Mouse (Mus musculus) common myeloid progenitor, adult 5-6 weeks (primary cell): ENCODE data around the gene Ehmt1. TPM values are rescaled to one million over a fixed set of nuclear protein-coding genes. Genes with fewer than 3 reads are reported as not detected.

Experiments used
- ATAC-seq: replicated peaks from 2 replicates; pipeline ENCODE4 v1.8.0; 2016; ENCODE audit warnings: low read depth, mild to moderate bottlenecking, moderate TSS enrichment, inconsistent platforms; ENCODE audit not compliant: poor library complexity, severe bottlenecking
- total RNA-seq: library from RNA; stranded (forward); fragments of 200-1000, 187-1606 nt; gene quantifications from 2 replicates; pipeline ENCODE4 v1.2.3, GENCODE M21; 2017

The Ehmt1 gene
- 83.6 and 139 TPM in 2 replicates for total RNA-seq

DNA sequence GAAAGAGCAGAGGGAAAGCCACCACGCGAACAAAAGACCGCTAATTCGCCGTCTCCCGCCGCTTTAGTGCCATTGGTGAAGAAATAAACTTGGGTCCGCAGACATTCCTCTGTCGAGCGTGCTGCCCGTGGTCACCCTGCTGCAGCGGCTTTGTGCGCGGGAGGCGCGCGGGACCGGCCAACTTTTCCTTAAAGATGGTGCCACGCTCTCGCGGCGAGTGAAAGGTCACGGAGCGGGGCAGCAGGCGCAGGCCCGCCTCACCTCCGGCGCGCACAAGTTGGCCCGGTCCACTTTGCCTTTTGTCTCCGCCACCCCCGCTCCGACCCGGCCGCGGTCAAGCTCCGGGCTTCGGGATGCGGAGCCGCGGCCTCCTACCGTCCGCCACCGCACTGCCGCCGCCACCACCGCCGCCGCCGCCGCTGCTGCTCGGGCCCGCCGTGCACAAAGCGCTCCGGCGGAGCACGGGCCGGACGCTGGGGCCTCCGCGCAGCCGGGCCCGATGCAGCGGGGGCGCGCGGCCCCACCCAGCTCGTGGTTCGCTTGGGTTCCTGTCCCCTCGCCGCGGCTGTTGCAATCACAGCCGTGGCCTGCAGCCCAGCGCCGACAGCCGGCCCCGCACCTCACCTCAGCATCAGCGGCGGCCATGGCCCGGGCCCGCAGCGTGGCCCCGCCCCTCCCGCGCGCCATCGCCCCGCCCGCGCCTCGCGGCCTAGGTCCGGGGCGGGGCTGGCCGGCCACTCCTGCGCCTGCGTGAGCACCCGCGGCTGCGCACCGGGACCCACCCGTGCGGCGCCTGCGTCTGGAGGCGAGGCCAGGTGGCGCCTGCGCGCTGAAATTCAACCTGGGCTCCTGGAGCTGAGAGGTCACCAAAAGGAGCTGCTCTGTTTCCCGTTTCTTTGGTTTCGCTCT, at the start of gene Ehmt1:
TSS of gene Ehmt1 (minus strand) at position 685 of the 909 bp plus-strand sequence.
- ATAC-seq: peak; percentile 88

DNA sequence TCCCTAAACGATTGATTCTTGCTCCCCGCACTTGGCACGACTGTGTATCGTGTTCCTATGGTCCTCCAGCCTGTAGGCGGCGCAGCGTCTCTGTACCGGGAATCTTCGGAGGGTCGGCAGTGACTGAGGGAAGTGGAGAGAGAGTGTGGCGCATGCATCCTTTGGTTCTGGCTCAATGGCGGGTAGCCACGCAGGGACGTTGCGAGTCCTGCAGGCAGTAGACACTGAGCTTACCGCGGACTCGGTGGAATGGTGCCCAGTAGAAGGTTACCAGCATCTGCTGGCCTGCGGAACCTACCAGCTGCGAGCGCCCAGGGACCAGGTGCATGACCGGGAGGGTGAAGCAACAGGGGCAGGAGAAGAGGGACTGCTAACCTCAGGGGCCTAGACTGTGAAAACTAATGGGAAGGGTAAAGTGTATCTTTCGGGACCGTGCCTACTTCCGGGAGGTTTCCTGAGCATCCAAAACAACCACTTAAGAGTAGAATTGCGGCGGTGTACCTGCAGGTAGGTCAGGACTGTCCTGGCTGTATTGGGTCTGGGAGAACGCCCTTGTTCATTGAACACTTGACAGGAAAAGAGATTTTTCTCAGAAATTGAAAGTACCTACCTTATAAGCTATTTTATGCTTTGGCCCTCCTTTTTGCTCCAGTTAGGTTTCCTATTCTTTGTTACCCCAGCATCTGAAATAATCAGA, 43.0 kb upstream of the Ehmt1 start, which contains the start of gene Dph7:
TSS of gene Dph7 (plus strand) at position 97 of the 697 bp plus-strand sequence.
- peak; percentile 100 for ATAC-seq

DNA sequence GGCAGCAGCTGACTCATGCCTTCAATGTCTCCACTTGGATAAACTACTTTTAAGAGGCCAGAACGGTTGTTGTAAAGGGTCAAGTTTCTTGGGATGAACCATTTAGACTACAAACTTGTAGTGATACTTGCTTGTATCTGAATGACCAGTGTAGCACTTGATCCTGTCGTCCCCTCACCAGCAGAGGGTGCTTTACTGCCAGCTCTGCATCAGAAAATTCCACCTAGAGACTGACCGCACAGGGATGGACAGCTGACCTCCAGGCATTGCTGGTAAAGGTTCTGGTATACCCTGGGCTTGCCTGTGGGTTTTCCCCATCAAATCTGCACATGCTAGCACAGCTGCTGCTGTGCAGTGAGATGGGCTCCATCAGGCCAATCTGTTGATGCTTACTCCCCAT, 41.5 kb upstream of the Ehmt1 start:
- ATAC-seq: no peak

DNA sequence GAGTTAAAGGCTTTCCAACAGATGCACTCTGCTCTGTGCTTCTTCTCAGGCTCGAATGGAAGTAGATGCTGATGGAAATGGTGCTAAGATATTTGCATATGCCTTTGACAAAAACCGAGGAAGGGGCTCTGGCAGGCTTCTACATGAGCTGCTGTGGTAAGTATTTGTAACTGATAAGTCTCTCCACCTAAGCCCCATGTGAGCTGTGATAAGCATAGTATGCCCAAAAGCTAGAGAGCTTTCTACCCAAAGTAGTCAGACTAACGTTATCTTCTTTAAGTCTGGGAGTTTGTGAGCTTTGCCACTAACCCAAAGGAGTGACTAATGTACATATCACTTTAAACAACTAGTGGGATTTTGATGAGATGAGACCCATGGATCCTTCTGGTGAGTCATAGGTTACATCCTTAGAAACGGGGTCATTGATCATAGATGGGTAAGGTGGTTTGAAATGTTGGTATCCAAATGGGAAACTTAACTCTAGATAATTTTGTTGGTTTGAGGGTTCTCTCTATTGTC, 33.2 kb upstream of the Ehmt1 start:
- ATAC-seq: no peak

DNA sequence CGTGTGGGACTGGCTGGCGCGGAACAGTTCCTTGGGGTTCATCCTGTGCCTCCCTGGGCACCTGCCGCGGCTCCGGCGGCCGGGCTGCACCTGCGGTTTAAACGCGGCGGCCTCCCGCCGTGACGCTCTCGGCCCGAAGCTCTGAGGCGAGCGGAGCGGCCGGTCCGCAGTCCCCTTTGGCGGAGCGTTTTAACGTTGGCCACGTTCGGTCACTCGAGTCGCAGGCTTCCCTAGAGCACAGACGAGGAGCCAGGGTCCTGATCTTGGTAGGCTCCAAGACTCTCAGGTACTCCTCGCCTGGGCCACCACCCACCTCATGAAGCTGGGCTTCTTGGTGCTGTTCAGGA, 30.7 kb upstream of the Ehmt1 start:
- ATAC-seq: 0 out of 2 replicates have a peak, but pooled peaks have one; percentile 0

DNA sequence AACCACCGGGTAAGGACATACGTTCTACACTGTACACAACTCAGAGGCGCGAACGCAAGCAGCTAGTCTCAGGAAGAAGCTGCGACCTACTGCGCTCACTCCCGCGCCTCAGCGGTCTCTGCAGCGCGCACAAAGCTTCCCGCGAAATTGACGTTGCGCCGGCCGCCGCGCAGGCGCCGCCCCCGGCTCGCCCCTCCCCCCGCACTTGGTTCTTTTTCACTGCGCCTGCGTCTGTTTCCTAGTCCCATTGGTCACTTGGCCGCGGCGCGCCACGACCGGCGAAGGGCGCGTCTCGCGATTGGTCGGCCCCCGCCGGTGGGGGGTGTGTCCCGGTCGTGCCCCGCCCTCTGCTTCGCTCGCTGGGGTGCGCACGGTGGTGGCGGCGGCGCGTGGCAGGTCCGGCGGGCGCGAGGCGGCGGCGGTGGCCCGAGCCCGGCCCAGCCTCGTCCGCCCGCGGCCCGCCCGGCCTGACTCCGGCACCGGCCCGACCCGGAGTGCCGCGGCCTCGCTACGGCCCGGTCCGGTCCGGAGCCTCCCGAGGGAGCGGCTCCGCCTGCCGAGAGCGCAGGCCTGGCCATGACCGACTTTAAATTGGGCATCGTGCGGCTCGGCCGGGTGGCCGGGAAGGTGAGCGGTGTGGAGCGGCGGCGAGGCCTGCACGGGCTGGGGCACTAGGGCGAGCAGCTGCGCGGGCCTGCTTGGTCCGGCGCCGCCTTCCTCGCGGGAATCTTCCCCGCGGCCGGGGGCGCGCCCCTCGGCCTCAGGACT, 30.2 kb upstream of the Ehmt1 start, which contains the start of gene Zmynd19:
TSS of gene Zmynd19 (plus strand) at position 372 of the 768 bp plus-strand sequence.
- peak; percentile 97 for ATAC-seq

DNA sequence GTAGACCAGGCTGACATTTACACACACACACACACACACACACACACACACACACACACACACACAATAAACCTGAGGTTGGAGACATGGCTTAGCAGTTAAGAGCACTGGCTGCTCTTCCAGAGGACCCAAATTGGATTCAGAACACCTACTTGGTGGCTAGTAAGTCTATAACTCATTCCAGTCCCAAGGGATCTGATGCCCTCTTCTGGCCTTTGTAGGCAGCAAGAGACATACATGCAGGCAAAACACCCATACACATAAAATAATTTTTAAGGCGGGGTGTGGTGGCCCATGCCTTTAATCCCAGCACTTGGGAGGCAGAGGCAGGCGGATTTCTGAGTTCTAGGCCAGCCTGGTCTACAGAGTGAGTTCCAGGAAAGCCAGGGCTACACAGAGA, 24.9 kb upstream of the Ehmt1 start:
- peak; percentile 88 for ATAC-seq

DNA sequence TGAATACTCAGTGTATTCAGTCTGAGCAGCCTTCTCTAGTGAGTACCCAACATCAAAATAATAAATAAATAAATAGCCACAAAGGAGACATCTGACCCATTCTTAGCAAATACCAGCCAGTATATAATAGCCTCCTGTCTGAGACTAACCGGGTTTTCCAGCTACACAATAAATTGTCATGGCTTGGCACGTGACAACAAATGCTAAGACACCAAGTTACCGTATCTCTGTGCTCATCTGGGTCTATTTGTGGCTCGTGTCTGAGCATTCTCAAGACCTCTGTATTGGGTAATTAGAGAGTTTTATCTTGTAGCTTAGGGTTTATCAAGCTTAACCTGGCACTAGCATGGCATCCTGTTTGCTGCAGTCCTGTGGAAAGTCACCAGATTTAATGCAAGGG, 22.7 kb upstream of the Ehmt1 start:
- no peak for ATAC-seq

DNA sequence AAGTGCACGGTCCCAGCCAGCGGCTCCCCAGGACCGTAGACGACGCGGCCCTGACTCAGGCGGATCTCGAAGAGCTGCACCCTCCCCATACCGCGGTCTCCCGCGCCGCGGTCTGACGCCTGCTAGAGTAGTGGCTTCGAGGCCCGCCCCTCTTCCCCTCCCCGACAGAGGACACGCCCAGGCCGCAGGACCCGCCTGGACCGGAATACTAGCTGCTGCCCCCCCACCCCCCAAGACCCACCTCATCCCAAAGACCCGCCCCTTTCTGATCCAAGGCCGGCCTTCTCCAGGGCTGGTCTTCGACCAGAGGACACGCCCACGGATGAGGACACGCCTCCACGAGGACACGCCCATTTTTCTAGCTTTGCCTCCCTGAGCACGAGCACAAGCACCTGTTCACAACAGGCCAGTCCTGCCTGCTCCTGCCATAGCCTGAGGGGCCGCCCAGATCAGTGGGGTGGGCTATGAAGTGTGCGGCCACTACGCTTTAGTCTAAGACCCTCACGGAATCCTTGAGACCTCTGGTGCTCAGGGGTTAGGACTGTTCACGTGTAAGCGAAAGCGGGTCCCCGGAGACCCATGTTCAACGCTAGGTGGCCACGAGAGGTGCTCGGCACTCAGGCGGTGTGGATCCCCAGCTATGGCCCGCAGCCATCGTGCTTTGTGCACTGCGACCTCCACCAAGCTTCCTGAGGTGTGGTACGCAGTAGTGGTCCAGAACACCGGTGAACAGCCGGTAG, 15.8 kb upstream of the Ehmt1 start, which contains the start of gene Arrdc1:
TSS of gene Arrdc1 (minus strand) at position 196 of the 740 bp plus-strand sequence.
- peak; percentile 84 for ATAC-seq

DNA sequence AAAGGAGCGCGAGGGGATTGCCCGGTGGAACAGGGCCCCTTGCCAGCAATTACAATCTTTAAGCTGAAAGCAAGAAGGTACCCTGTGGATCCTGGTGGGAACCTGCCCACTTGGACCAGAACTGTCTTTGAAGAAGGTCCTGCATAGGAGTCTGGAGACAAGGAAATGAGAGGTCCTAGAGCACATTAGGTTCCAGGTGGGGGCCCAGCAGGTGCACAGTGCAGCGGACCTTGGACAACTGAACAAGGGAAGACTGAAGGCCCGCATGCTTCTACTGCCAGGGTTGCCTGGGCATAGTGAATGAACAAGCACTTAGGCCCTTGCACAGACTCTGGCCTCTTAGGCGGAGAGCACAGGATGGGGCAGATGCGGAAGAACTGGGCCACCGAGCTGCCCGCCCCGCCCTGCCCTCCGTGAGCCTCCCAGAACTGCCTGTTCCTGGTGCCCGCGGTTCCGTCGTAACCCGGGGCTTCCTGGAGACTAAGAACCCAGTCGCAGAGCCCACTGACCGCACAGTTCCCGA, 15.1 kb upstream of the Ehmt1 start:
- peak; percentile 43; the same call in 1 of the 2 replicates for ATAC-seq

DNA sequence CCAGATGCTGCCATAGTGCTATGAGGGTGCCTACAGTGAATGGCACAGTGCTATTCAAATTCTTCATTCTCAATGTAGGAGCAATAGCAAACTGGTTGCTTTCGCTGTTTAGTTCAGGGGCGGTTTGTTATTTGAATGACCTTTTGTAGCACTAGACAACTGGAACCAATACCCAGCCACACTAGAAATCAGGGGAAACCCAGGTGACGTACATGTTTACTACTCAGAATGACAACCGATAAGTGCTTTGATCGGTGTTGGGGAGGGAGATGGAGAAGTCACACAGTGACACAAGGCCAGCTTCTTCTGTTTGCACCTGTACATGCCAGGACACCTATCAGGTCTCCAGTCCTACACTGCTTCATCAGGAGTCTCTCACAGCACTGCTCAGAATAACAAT, 10.2 kb upstream of the Ehmt1 start:
- ATAC-seq: no peak

DNA sequence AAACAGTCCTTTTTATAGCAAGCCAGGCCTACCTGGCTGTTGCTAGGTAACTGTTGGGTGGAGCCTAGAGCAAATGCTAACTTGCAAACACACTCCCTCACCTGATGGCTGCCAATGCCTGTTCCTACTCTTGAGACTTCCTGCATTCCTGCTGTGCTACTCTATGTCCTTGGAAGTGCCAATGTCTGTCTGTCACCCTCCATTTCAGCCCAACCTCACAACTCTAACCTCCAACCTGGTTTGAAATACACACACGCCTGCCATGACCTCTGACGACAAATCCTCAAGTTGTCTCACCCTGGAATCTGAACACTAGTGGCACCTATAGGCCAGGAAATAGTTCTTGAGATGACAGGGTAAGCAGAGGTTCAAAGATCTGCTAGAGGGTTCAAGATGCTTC, 9.7 kb upstream of the Ehmt1 start:
- ATAC-seq: no peak

DNA sequence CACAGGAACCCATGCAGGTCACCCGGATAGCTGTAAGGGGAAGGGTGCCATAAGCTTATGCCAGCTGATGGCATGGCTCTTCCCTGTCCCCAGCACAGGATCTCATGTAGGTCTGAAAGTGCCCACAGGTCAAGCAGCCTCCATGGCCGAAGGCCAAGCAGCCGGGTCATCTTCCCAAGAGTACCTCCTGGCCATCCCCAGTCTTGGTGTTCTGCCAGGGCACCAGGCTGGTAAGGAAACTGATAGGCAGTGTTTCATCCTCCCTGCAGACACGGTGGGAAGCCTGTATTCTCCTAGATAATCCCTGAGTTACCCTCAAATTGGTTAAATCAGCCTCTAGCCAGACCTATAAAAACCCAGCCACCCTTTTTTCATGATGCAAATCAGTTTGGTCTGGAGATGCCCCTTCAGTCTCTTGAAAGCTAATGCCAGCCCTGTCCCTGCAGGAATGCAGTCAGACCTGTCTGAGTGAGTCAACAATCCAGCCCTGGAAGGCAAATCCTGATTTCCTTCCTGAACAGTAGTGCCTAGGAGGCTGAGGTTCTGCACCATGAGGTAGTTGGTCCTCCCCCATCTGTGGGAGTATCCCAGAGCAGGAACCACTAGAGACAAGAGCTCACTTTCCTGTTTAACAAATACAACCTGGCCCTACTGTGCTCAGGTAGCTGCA, 8.5 kb upstream of the Ehmt1 start:
- no peak for ATAC-seq

DNA sequence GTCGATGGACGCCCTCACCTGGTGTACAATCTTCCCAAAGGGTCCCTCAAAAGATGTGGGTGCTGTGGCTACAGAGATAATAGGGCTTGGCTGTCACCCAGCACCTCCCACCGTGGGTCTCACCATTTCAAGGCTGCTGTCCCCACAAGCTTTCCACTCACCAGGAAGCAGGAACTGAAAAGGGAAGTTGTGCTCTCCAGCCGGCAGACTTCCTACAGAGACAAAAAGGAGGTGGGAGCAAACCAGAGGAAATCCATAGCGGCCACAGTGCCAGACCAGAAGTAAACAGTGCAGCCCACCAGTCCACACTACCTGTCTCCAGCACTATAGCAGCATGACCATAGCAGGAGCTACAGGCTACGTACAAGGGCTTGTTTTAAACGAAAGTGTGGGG, 7.5 kb upstream of the Ehmt1 start:
- ATAC-seq: peak; percentile 57

DNA sequence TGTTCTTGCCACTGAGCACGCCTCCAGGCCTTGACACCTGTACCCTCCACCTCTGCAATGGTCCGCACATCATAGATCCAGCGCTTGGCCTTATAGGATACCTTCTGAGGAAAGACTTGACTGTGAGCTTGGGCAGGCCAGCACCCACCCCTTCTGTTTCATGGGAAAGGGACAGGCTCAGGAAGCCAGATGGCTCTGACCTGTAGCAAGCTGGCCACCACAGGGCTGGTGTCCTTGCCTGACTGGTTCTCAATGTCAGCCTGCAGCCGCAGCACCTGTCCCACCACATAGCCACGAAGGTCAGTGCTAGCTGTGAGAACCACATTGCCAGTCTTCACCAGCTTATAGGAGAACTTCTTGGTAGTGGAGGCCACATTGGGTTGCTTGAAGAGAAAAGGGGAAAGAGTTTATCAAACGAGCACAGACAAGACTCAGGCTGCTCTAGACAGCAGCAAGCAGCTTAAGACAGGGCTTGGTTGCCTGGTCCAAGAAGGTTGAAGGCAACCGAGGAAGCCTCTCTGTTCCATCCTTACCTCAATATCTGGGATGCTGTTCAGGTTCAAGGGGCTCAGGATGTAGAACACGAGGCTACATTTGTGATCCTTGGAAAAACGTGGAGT, 7.0 kb upstream of the Ehmt1 start:
- no peak for ATAC-seq

DNA sequence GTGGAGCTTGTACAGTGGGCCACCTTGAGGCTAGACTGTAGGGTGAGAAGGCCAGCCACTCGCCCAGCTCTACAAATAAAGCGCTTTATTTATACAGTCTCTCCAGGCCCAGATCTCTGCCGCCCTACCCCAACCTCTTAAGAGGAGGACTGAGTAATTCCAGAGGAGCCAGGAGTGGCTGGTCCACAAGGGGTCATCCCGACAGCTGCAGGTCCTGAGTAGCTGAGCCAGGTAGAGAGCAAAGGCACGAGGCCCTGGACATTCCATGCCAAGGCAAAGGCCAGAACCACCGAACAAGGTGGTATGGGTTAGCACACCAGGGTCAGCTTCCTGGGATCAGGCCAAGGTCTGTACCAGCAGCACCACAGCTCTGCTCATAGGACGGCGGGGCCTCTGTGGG, 5.9 kb upstream of the Ehmt1 start:
- ATAC-seq: no peak

DNA sequence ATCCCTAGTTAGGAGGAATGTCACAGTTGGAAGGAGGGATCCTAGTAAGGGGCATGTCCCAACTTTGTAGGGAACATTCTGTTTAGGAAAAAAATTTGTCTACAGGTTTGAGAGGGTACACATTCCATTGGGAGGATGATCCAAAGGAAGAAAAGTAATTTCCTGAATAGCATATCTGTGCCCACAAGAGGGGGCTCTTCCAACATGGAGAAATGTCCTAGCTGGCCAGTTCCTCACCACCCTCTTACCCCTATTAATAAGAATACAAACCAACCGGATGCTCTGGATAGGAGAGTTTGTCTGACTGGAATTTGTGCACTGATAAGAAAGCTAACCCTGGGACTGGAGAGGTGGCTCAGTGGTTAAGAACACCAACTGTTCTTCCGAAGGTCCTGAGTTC, 4.1 kb upstream of the Ehmt1 start:
- ATAC-seq: 0 out of 2 replicates have a peak, but pooled peaks have one; percentile 10

DNA sequence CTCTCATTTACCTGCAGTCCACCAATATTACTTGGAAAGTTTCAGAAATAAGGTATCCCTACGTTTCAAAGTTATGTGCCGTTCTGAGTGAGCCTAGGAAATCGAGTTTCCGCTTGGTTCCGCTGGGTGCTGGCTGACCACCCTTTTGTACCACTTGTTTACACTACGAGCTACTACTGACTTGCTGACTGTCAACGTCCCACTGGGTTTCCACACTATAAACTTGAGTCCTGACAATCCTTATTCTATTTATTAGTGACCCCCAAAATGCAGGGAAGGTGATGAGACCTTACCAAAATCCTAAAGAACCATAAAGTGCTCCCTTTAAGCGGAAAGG, 393 bp upstream of the Ehmt1 start:
- peak; percentile 61 for ATAC-seq
